Mouse (Mus musculus) heart, adult 10 weeks (tissue): Measurements from ENCODE around the gene Ulk1. TPM values are rescaled to one million over a fixed set of nuclear protein-coding genes. Genes with fewer than 3 reads are reported as not detected.

Experiments used
- polyA plus RNA-seq: library from polyadenylated mRNA; stranded (reverse); fragments of 350-450 nt; fragmentation: Illumina TruSeq; extraction: RNeasy Lipid Tissue Mini Kit (QIAGEN cat#74804); gene quantifications from one replicate; pipeline ENCODE4 v1.2.3, GENCODE M21; 2014; ENCODE audit warnings: low read depth, low replicate concordance

Gene Ulk1
- polyA plus RNA-seq: 55.8 TPM

GRCm38 (mm10) chr5:110809667-110810325 lies at the start of gene Ulk1:
Gene Ulk1 (minus strand): TSS chr5:110810097.

GRCm38 (mm10) chr5:110839678-110840365 lies 29.9 kb upstream of the Ulk1 start, which contains the start of the genes Hscb and Chek2:
Gene Hscb (minus strand): TSS chr5:110839777.
Gene Chek2 (plus strand): TSS chr5:110839979.

GRCm38 (mm10) chr5:110779998-110780760 lies 29.7 kb downstream of the Ulk1 start, which contains the start of gene Pus1:
Gene Pus1 (minus strand): TSS chr5:110780659.

GRCm38 (mm10) chr5:110770448-110771158 lies 39.3 kb downstream of the Ulk1 start, which contains the start of gene Ep400:
Gene Ep400 (minus strand): TSS chr5:110770717.

Other genes with a start within 250 kb of the Ulk1 start
- 11.1 TPM for gene Noc4l, start 156.7 kb downstream of the Ulk1 start, polyA plus RNA-seq
- 15.6 TPM for gene Ddx51, start 156.6 kb downstream of the Ulk1 start, polyA plus RNA-seq
- 16.8 TPM for gene Ep400, start 39.4 kb downstream of the Ulk1 start, polyA plus RNA-seq
- gene Pus1, start 29.4 kb downstream of the Ulk1 start, polyA plus RNA-seq: 20.3 TPM
- gene Hscb, start 29.7 kb upstream of the Ulk1 start, polyA plus RNA-seq: 25.1 TPM
- 4.6 TPM for gene Chek2, start 29.9 kb upstream of the Ulk1 start, polyA plus RNA-seq
- 5.9 TPM for gene Ttc28, start 69.7 kb upstream of the Ulk1 start, polyA plus RNA-seq